Mouse (Mus musculus) neural tube, embryonic 11.5 days (tissue): Measurements from ENCODE around the gene Arhgef18. TPM values are rescaled to one million over a fixed set of nuclear protein-coding genes. Genes with fewer than 3 reads are reported as not detected.

Experiments used
- ATAC-seq: fragments of 200-750 bp; cut with Nextera tagmentation; 2 replicates; pipeline ENCODE4 v1.8.0; 2017; ENCODE audit warnings: moderate number of reproducible peaks, mild to moderate bottlenecking, moderate TSS enrichment, moderate library complexity; ENCODE audit not compliant: insufficient read depth, low FRiP score, low TSS enrichment
- DNase-seq: peaks from one replicate; pipeline ENCODE4 v3.0.0-alpha.2; 2015; ENCODE audit warnings: low spot score
- H3K27ac ChIP-seq: fragments of 300-500 bp; sonication (generic); 2 replicates; pipeline ENCODE4 v1.5.1; 2014; ENCODE audit warnings: low read depth, mild to moderate bottlenecking, low read length
- H3K27me3 ChIP-seq: fragments of 300-500 bp; sonication (generic); 2 replicates; pipeline ENCODE4 v1.6.1; 2014; ENCODE audit warnings: mild to moderate bottlenecking, low read length, mixed read lengths; ENCODE audit not compliant: control insufficient read depth, insufficient read depth
- H3K36me3 ChIP-seq: fragments of 300-500 bp; sonication (generic); 2 replicates; pipeline ENCODE4 v1.6.1; 2014; ENCODE audit warnings: mild to moderate bottlenecking, low read length, moderate library complexity, mixed read lengths; ENCODE audit not compliant: control insufficient read depth, insufficient read depth
- H3K4me1 ChIP-seq: fragments of 300-500 bp; sonication (generic); 2 replicates; pipeline ENCODE4 v1.6.1; 2014; ENCODE audit warnings: low read length, mixed read lengths; ENCODE audit not compliant: control insufficient read depth, insufficient read depth
- H3K4me2 ChIP-seq: fragments of 300-500 bp; sonication (generic); 2 replicates; pipeline ENCODE4 v1.6.1; 2014; ENCODE audit warnings: low read depth, mild to moderate bottlenecking, moderate library complexity
- H3K4me3 ChIP-seq: fragments of 300-500 bp; sonication (generic); 2 replicates; pipeline ENCODE4 v1.5.1; 2014; ENCODE audit warnings: low read depth, low read length
- H3K9ac ChIP-seq: fragments of 300-500 bp; sonication (generic); 2 replicates; pipeline ENCODE4 v1.6.1; 2014; ENCODE audit warnings: mild to moderate bottlenecking, low read length
- H3K9me3 ChIP-seq: fragments of 300-500 bp; sonication (generic); 2 replicates; pipeline ENCODE4 v1.6.1; 2016; ENCODE audit warnings: low read length; ENCODE audit not compliant: control insufficient read depth
- WGBS: fragments of 180-500 bp; shearing (Covaris S2); extraction: QIAGEN DNeasy Blood & Tissue Kit; methylation state at CpG from one replicate; pipeline ENCODE4 v1.1.7; 2014; 5-methylcytosine and 5-hydroxymethylcytosine counted together
- polyA plus RNA-seq: library from polyadenylated mRNA; unstranded; fragments of >200 nt; fragmentation: Nextera tagmentation; extraction: Ambion mirVana; gene quantifications from 2 replicates; pipeline ENCODE4 v1.2.1, GENCODE M21; 2014

The Arhgef18 gene
- polyA plus RNA-seq, 1 experiment from 2014 or later = 10.8 TPM

- Histone ChIP-seq H3K4me2 (no peak overlapping the region), H3K27me3 (no peaks in the 10 kb centered on the region), H3K9me3 (no peaks in the 10 kb centered on the region), H3K36me3 (peaks cover 10% of the 10 kb centered on the region), H3K4me3 (no peak overlapping the region), H3K27ac (no peak overlapping the region), H3K4me1 (no peaks in the 10 kb centered on the region), H3K9ac (no peak overlapping the region)
- no peak for ATAC-seq
- 97% methylated on average over 25 of the region's 25 CpGs for WGBS
- no peak for DNase-seq
Measured at GRCm38 (mm10) chr8:3451992-3452391, 59.2 kb downstream of the Arhgef18 start.

DNA sequence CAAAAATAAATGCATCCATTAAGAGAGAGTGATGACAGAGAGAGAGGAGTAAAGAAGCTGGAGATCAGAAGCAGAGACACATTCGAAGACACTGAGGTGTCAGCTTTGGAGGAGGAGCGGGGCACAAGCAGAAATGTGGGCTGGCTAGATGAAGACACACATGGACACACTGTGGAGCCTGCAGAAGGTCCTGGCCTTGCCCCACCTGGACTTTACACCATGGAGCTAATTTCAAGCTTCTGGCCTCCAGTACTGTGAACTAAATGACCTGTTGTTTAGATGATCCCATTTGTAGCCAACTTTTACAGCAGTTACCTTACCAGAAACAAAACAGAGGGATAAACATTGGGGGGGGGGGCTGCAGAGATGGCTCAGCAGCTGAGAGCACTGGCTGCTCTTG, 70.4 kb downstream of the Arhgef18 start:
- Histone ChIP-seq H3K36me3 (no peaks in the 10 kb centered on the region), H3K27me3 (no peaks in the 10 kb centered on the region), H3K4me3 (no peak overlapping the region), H3K9me3 (no peaks in the 10 kb centered on the region), H3K27ac (no peak overlapping the region), H3K9ac (no peak overlapping the region), H3K4me2 (no peak overlapping the region), H3K4me1 (peaks cover 5% of the 10 kb centered on the region; the same call in 1 of the 2 replicates)
- 82% methylated on average over 2 of the region's 2 CpGs for WGBS
- ATAC-seq (no peak), DNase-seq (no peak)

DNA sequence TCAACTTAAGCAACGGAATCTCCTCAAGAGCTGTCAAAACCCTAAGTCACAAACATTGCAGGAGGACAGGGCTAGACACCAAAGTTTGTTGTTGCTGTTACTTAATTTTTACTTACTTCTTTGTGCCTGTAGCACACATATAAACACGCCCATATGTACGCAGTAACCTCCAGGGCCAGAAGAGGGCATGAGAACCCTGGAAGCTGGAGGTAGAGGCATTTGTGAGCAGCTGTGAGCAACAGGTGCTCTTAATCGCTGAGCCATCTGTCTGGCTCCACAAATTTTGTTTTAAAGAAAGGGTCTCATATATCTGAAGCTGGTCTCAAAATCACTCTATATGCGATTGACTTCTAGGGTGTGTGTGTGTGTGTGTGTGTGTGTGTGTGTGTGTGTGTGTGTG, 71.5 kb downstream of the Arhgef18 start:
- peaks cover 5% of the 10 kb centered on the region; the same call in 1 of the 2 replicates for H3K4me1 ChIP-seq
- H3K9ac ChIP-seq = no peak overlapping the region
- H3K36me3 ChIP-seq = no peaks in the 10 kb centered on the region
- peak; percentile 62 for DNase-seq
- H3K27ac ChIP-seq = no peak overlapping the region
- 56% methylated on average over 5 of the region's 5 CpGs for WGBS
- no peak overlapping the region for H3K4me3 ChIP-seq
- H3K27me3 ChIP-seq = no peaks in the 10 kb centered on the region
- H3K9me3 ChIP-seq = no peaks in the 10 kb centered on the region
- H3K4me2 ChIP-seq = no peak overlapping the region
- no peak for ATAC-seq

- peak within 1 kb of the TSS; percentile 70 for H3K9ac ChIP-seq
- H3K9me3 ChIP-seq = no peaks in the 10 kb centered on the region
- H3K36me3 ChIP-seq = no peaks in the 10 kb centered on the region
- H3K27me3 ChIP-seq = no peaks in the 10 kb centered on the region
- H3K27ac ChIP-seq = peak within 1 kb of the TSS; percentile 74
- DNase-seq (peak; percentile 98), ATAC-seq (peak; percentile 93)
- peak within 1 kb of the TSS; percentile 37 for H3K4me3 ChIP-seq
- peak within 1 kb of the TSS; percentile 65 for H3K4me2 ChIP-seq
- peaks cover 5% of the 10 kb centered on the region; the same call in 1 of the 2 replicates for H3K4me1 ChIP-seq
- WGBS = 9% methylated on average over 32 of the region's 32 CpGs
Measured at GRCm38 (mm10) chr8:3467006-3467885, 74.4 kb downstream of the Arhgef18 start, which contains the start of gene Pex11g. Pex11g (minus strand) TSS chr8:3467680.

DNA sequence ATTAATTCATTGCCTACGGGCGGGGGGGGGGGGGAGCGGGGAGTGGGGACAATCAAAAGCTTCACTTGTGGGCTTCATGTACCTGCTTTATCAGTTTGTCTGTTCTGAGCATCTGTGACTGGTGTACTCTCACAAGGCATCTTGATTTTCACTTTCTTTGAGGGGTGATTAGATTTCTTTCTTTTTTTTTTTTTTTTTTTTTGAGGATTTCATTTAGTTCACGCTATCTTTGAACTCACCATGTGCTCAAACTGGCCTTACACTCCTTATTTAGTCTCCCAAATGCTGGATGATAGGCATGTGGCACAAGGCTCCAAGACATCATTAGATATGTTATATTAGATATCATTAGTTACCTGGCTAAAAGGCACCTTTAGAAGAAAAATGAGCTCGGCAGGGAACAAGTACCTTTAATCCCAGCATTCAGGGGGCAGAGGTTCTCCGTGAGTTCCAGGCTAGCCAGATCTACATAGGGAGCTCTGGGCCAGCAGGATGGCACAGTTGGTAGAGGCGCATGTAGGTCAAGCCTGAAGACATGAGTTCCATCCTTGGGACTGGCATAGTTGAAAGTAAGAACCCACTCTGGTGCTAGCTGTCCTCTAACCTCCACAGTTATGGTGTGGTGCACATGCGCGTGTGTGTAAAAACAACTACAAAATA, 75.2 kb downstream of the Arhgef18 start:
- no peaks in the 10 kb centered on the region for H3K27me3 ChIP-seq
- H3K36me3 ChIP-seq = no peaks in the 10 kb centered on the region
- H3K4me3 ChIP-seq = peak overlapping the region; percentile 37
- H3K27ac ChIP-seq = peak overlapping the region; percentile 74
- no peaks in the 10 kb centered on the region for H3K9me3 ChIP-seq
- H3K4me2 ChIP-seq = peak overlapping the region; percentile 65
- peaks cover 5% of the 10 kb centered on the region; the same call in 1 of the 2 replicates for H3K4me1 ChIP-seq
- H3K9ac ChIP-seq = peak overlapping the region; percentile 70
- 57% methylated on average over 9 of the region's 9 CpGs for WGBS
- peak; percentile 14; the same call in 1 of the 2 replicates for ATAC-seq
- no peak for DNase-seq

DNA sequence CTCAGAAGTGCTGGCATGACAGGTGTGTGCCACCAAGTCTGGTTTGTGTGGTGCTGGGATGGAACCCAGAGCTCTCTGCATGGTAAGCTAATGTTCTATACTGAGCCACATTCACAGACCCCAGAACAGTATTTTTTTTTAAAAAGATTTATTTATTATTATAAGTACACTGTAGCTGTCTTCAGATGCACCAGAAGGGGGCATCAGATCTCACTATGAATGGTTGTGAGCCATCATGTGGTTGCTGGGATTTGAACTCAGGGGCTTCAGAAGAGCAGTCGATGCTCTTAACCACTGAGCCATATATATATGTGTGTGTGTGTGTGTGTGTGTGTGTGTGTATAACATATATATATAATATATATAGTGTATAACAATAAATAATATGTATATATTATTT, 76.0 kb downstream of the Arhgef18 start:
- peaks cover 5% of the 10 kb centered on the region; the same call in 1 of the 2 replicates for H3K4me1 ChIP-seq
- DNase-seq (no peak), ATAC-seq (no peak)
- H3K9me3 ChIP-seq = no peaks in the 10 kb centered on the region
- H3K4me3 ChIP-seq = no peak overlapping the region
- no peaks in the 10 kb centered on the region for H3K27me3 ChIP-seq
- H3K4me2 ChIP-seq = no peak overlapping the region
- WGBS = 84% methylated on average over 1 of the region's 1 CpGs
- H3K36me3 ChIP-seq = no peaks in the 10 kb centered on the region
- H3K27ac ChIP-seq = no peak overlapping the region
- no peak overlapping the region for H3K9ac ChIP-seq

DNA sequence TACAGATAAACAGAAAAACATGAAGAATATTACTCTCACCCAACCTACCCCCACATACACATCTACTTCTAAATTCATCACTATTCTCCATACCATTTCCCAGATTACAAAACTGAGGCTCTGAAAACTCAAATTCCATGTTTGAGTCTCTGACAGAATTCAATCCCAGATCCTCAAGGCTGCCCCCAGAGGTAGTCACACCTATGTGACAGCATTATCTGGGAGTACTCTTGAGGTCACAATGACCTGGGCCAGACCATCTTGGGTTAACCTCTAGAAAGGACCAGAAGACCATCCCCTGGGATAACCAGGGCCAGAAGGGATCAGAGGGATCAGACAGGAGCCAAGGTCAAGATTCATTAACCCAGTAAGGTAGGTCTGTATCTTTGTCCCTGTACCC, 77.8 kb downstream of the Arhgef18 start, which contains the start of gene Tex45:
Gene Tex45, plus strand, starts transcription at position 301 of the 400 bp plus-strand sequence.
- ATAC-seq = no peak
- Histone ChIP-seq H3K4me3 (no peak within 1 kb of the TSS), H3K9me3 (no peaks in the 10 kb centered on the region), H3K27ac (no peak within 1 kb of the TSS), H3K4me1 (peaks cover 5% of the 10 kb centered on the region; the same call in 1 of the 2 replicates), H3K36me3 (no peaks in the 10 kb centered on the region), H3K27me3 (no peaks in the 10 kb centered on the region), H3K9ac (no peak within 1 kb of the TSS), H3K4me2 (no peak within 1 kb of the TSS)
- no peak for DNase-seq

DNA sequence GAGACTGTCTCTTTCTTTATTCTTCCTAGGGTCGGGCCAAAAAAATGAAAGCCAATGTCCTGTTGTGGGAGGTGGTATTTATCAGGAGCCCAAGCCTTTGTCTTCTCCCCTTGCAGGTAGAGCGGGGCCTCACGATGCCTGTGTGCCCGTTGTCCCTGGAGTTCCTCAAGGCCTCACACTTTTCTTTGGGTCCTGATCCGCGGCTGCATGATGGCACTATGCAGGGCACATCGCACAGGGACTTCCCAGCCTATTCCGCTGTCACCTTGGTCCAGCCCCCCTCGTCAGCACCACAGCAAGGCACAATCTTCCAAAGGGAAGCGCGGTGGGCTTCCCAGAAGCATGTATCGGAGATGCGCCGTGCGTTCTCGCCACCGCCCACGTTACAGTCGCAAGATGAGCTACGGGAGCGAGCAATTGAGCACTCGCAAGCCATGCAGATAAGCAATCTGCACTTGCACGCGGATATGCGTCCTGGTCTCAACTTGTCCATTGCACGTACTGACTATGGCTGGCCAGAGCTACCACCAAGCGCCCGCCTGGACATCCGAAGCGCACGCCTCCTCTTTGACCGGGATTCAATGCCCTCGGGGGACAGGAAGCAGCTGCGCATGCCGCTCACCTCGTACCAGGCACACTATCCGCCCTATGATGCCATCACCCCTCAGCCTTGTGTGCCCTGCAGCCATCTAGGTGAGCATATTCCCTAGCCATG, 83.1 kb downstream of the Arhgef18 start:
- Histone ChIP-seq H3K4me3 (no peak overlapping the region), H3K9ac (no peak overlapping the region), H3K9me3 (no peaks in the 10 kb centered on the region), H3K27me3 (no peaks in the 10 kb centered on the region), H3K4me2 (peak overlapping the region; percentile 25), H3K27ac (no peak overlapping the region), H3K36me3 (no peaks in the 10 kb centered on the region), H3K4me1 (no peaks in the 10 kb centered on the region)
- DNase-seq (no peak), ATAC-seq (no peak)
- 26% methylated on average over 37 of the region's 37 CpGs for WGBS
